Mouse (Mus musculus): ENCODE data around the gene Chd4.

DNA sequence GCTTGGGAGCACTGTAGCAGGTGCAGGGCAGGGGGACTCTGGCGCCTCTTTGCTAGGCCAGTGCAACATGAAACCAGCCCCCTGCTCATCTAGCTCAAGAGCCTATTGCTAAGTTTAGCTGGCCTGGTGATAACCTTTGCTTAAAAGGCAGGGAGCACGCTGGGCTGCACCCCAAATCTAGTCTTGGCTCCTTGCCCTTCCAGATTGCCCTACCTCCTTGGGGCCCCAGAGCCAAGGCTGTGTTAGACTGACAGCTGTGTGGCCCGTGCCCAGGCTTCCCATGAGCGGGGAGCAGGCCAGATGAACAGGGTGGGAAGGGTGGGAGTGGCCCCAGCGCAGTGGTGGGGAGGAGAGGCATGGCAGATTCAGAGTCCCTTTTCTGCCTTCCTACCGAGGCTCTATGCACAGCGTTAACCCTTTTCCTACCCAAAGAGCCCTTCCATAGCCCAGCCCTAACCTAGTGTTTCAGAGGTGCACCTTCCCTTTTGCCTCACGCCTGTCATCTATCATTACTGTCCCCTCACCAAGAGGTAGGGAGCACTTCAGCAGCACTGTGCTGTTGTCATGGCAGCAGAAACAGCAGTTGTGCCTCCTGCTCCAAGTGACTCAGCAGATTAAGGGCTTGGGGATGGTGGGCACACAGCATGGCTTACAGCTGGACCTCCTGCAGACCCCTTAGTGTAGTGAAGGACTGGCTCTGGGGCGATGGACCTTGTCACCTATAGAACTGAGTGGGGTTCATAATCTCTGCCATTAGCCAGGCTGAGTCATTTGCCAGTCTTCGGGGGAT, 71.3 kb downstream of the Chd4 start:
- TF ChIP-seq GATA1 (IDR thresholded peaks at IDR 0.05; ENCODE audit: low read depth, low read length) (no peak), UBTF (IDR thresholded peaks at IDR 0.05; ENCODE audit: borderline replicate concordance, insufficient read depth, low read depth, low read length) (no peak)
